Mouse (Mus musculus): Measurements from ENCODE around the gene Dpf3. TPM values are rescaled to one million over a fixed set of nuclear protein-coding genes. Genes with fewer than 3 reads are reported as not detected.
A peak's percentile ranks its signal among the peaks of the same experiment; 100 is the strongest.

The Dpf3 gene
- polyA plus RNA-seq, 1 experiment from 2014 or later: 26.9 TPM

DNA sequence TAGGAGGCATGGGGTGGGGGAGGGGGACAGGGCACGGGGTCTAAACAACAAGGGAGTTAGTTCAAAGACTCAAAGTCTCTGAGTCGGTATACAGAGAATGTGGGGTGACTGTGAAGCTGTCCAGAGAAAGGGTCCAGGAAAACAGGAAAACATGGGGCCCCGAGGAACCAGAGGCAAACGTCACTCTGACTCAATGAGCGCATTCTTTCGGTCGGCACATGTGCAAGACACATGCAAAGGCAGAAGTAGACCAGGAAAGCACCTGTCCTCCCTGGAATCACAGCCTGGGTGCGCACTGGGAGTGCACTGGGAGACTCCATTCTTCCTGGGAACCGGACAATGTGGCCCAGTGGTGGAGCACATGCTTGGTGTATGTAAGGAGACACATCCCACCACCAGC, 59.5 kb downstream of the Dpf3 start:
- 58% methylated on average over 9 of the region's 9 CpGs for WGBS

DNA sequence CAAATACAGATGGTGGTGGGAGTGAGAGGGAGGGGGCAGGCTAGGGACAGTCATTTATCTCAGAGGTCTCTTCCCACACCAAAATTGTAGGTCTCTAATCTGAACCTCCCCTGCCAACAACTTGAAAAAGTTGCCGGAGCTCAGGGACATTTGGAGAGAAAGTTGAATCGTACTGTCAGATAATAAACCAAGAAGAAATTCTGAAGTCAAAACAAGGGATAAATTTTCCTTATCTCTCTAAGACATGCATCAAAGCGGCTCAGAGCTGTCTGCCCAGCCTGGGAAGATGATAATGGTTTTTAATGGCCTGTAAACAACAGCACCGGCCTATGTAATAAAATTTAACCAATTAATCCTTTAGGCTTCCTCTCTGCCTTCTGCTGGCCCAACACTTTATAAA, 59.9 kb downstream of the Dpf3 start:
- H3K27ac ChIP-seq: no peak overlapping the region
- no peak overlapping the region for H3K4me3 ChIP-seq (replicated peaks)
- H3K4me2 ChIP-seq (replicated peaks): no peak overlapping the region
- peaks cover 45% of the 10 kb centered on the region for H3K4me1 ChIP-seq (replicated peaks)
- H3K36me3 ChIP-seq: no peaks in the 10 kb centered on the region
- 69% methylated on average over 4 of the region's 4 CpGs for WGBS
- no peak for ATAC-seq
- H3K9me3 ChIP-seq: no peaks in the 10 kb centered on the region
- H3K27me3 ChIP-seq: no peaks in the 10 kb centered on the region
- H3K9ac ChIP-seq (replicated peaks): no peak overlapping the region

More for the DNA sequence above, 59.5 kb downstream of the Dpf3 start:
- H3K9ac ChIP-seq (replicated peaks): no peak overlapping the region
- no peak overlapping the region for H3K27ac ChIP-seq
- no peaks in the 10 kb centered on the region for H3K9me3 ChIP-seq
- no peak overlapping the region for H3K4me3 ChIP-seq (replicated peaks)
- no peaks in the 10 kb centered on the region for H3K27me3 ChIP-seq
- ATAC-seq: no peak
- H3K36me3 ChIP-seq: no peaks in the 10 kb centered on the region
- no peak overlapping the region for H3K4me2 ChIP-seq (replicated peaks)
- peaks cover 48% of the 10 kb centered on the region for H3K4me1 ChIP-seq (replicated peaks)

- H3K9me3 ChIP-seq: no peaks in the 10 kb centered on the region
- no peak overlapping the region for H3K9ac ChIP-seq (replicated peaks)
- no peak for ATAC-seq
- no peaks in the 10 kb centered on the region for H3K27me3 ChIP-seq
- H3K27ac ChIP-seq: peak overlapping the region; percentile 42; the same call in 1 of the 2 replicates
- H3K36me3 ChIP-seq: no peaks in the 10 kb centered on the region
- H3K4me2 ChIP-seq (replicated peaks): no peak overlapping the region
- no peak overlapping the region for H3K4me3 ChIP-seq (replicated peaks)
- peaks cover 45% of the 10 kb centered on the region for H3K4me1 ChIP-seq (replicated peaks)
- 72% methylated on average over 5 of the region's 5 CpGs for WGBS
Measured at GRCm38 (mm10) chr12:83426326-83426725, 61.2 kb downstream of the Dpf3 start.

- Histone ChIP-seq H3K9ac (replicated peaks) (no peak overlapping the region), H3K27me3 (no peaks in the 10 kb centered on the region), H3K4me2 (replicated peaks) (no peak overlapping the region), H3K9me3 (no peaks in the 10 kb centered on the region), H3K4me3 (replicated peaks) (no peak overlapping the region), H3K36me3 (no peaks in the 10 kb centered on the region), H3K4me1 (replicated peaks) (peaks cover 45% of the 10 kb centered on the region), H3K27ac (peak overlapping the region; percentile 67)
- no peak for ATAC-seq
- 70% methylated on average over 7 of the region's 7 CpGs for WGBS
Measured at GRCm38 (mm10) chr12:83425736-83426135, 61.8 kb downstream of the Dpf3 start.

- Histone ChIP-seq H3K4me2 (replicated peaks) (no peak overlapping the region), H3K9me3 (no peaks in the 10 kb centered on the region), H3K9ac (replicated peaks) (no peak overlapping the region), H3K4me1 (replicated peaks) (peaks cover 45% of the 10 kb centered on the region), H3K36me3 (no peaks in the 10 kb centered on the region), H3K4me3 (replicated peaks) (no peak overlapping the region), H3K27ac (peak overlapping the region; percentile 67), H3K27me3 (no peaks in the 10 kb centered on the region)
- WGBS: 51% methylated on average over 11 of the region's 11 CpGs
- peak; percentile 58; the same call in 1 of the 2 replicates for ATAC-seq
Measured at GRCm38 (mm10) chr12:83424720-83425444, 62.6 kb downstream of the Dpf3 start.

DNA sequence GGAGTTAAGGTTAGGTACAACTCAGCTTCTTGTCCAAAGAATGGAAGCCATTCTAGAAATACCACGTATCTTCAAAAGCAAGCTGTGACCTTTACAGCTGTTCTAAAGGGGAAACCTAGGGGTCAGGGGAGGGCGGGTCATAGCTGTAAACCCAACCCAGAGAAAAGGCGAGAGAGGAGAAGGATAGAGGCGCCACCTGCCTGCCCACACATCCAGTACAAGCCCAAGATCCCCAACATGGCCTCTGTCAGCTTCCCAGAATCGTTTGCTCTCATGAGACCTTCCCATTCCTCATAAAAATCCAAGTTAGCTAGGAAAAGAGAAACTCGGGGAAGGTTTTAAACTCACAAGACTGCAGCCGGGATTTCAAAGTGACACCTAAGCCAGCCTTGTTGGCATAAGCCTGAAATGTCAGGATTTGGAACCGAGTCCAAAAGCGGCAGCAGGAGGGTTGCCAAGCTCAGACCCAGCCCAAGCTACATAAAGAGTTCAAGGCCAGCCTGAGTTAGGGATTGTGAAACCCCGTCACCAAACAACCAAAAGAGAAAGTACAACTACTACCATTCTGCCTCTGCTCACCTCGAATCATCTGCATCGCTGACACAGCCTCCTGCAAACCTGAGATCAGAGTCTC, 63.3 kb downstream of the Dpf3 start:
- Histone ChIP-seq H3K36me3 (no peaks in the 10 kb centered on the region), H3K27ac (peak overlapping the region; percentile 67), H3K4me1 (replicated peaks) (peaks cover 45% of the 10 kb centered on the region), H3K27me3 (no peaks in the 10 kb centered on the region), H3K9me3 (no peaks in the 10 kb centered on the region), H3K4me2 (replicated peaks) (no peak overlapping the region), H3K4me3 (replicated peaks) (no peak overlapping the region), H3K9ac (replicated peaks) (no peak overlapping the region)
- no peak for ATAC-seq
- 72% methylated on average over 12 of the region's 12 CpGs for WGBS

- Histone ChIP-seq H3K27me3 (no peaks in the 10 kb centered on the region), H3K36me3 (no peaks in the 10 kb centered on the region), H3K9ac (replicated peaks) (no peak overlapping the region), H3K4me1 (replicated peaks) (peaks cover 18% of the 10 kb centered on the region), H3K27ac (no peak overlapping the region), H3K4me3 (replicated peaks) (no peak overlapping the region), H3K4me2 (replicated peaks) (no peak overlapping the region), H3K9me3 (no peaks in the 10 kb centered on the region)
- no peak for ATAC-seq
- whole genome bisulfite sequencing: 90% methylated on average over 5 of the region's 5 CpGs
Measured at GRCm38 (mm10) chr12:83420346-83420745, 67.2 kb downstream of the Dpf3 start.

DNA sequence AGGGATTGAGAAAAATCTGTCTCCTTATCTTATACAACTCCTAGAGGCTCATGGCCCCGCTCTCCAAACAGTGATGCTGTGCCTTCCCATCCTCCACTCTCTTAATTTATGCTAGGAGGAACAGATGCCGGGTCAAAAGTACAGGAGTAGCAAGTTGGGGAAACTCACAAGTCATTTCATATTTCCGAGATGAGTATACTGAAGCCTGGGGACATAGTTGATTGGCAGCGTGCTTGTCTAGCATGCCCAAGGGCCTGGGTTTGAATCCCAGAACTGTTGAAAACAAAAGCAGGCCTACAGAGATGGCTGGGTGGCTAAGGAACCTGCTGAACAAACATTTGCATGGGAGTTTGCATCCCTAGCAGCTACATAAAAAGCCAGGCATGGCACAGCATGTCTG, 72.3 kb downstream of the Dpf3 start:
- H3K9me3 ChIP-seq: no peaks in the 10 kb centered on the region
- WGBS: 76% methylated on average over 4 of the region's 4 CpGs
- no peak overlapping the region for H3K4me3 ChIP-seq (replicated peaks)
- H3K4me2 ChIP-seq (replicated peaks): no peak overlapping the region
- H3K27me3 ChIP-seq: no peaks in the 10 kb centered on the region
- H3K9ac ChIP-seq (replicated peaks): no peak overlapping the region
- H3K4me1 ChIP-seq (replicated peaks): peaks cover 18% of the 10 kb centered on the region
- no peaks in the 10 kb centered on the region for H3K36me3 ChIP-seq
- ATAC-seq: no peak
- H3K27ac ChIP-seq: no peak overlapping the region

- H3K27me3 ChIP-seq: no peaks in the 10 kb centered on the region
- no peaks in the 10 kb centered on the region for H3K9me3 ChIP-seq
- no peak overlapping the region for H3K4me3 ChIP-seq (replicated peaks)
- no peak overlapping the region for H3K9ac ChIP-seq (replicated peaks)
- 87% methylated on average over 5 of the region's 5 CpGs for WGBS
- H3K4me1 ChIP-seq (replicated peaks): peaks cover 18% of the 10 kb centered on the region
- H3K27ac ChIP-seq: no peak overlapping the region
- ATAC-seq: no peak
- no peaks in the 10 kb centered on the region for H3K36me3 ChIP-seq
- no peak overlapping the region for H3K4me2 ChIP-seq (replicated peaks)
Measured at GRCm38 (mm10) chr12:83413684-83414083, 73.8 kb downstream of the Dpf3 start.

- WGBS: 59% methylated on average over 17 of the region's 17 CpGs
- no peak overlapping the region; the same call in 1 of the 2 replicates for H3K27ac ChIP-seq
- H3K4me2 ChIP-seq (replicated peaks): no peak overlapping the region
- no peak for ATAC-seq
- no peak overlapping the region for H3K9ac ChIP-seq (replicated peaks)
- H3K27me3 ChIP-seq: no peaks in the 10 kb centered on the region
- H3K4me3 ChIP-seq (replicated peaks): no peak overlapping the region
- H3K4me1 ChIP-seq (replicated peaks): peaks cover 18% of the 10 kb centered on the region
- H3K36me3 ChIP-seq: no peaks in the 10 kb centered on the region
- H3K9me3 ChIP-seq: no peaks in the 10 kb centered on the region
Measured at GRCm38 (mm10) chr12:83411721-83412521, 75.6 kb downstream of the Dpf3 start.

DNA sequence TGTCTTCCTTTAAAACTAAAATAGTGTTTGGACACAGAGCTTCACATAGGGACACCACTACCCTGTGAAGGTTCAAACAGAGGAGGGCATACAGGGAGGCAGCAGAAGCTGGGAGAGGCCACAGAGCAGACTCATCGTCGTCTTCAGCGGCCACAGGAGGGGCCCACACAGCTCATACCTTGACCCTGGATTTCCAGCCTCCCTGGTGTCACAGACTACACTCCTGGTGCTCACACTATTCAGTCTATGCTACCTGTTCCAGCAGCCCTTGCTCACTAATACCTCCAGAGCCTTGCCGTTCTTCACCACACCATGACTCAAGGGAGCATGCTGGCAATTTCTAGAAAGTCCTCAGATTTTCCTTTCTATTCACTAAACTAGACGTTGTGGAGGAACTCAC, 76.5 kb downstream of the Dpf3 start:
- H3K9ac ChIP-seq (replicated peaks): no peak overlapping the region
- H3K27ac ChIP-seq: no peak overlapping the region
- no peak overlapping the region for H3K4me2 ChIP-seq (replicated peaks)
- peaks cover 18% of the 10 kb centered on the region for H3K4me1 ChIP-seq (replicated peaks)
- no peak for ATAC-seq
- no peak overlapping the region for H3K4me3 ChIP-seq (replicated peaks)
- H3K36me3 ChIP-seq: no peaks in the 10 kb centered on the region
- no peaks in the 10 kb centered on the region for H3K27me3 ChIP-seq
- WGBS: 81% methylated on average over 5 of the region's 5 CpGs
- H3K9me3 ChIP-seq: no peaks in the 10 kb centered on the region

Data from midbrain, embryonic 13.5 days (tissue).